Mouse (Mus musculus) intestine, embryonic 14.5 days (tissue): ENCODE measurements at regions not wholly inside any gene's neighbourhood (a gene's known extent, or its start where the extent isn't known, plus 50 kb on each side); places are given as distances from the start of the nearest gene placed in this dataset.

Experiments used
- ATAC-seq: fragments of 200-750 bp; cut with Nextera tagmentation; replicated peaks from 2 replicates; pipeline ENCODE4 v1.8.0; 2017; ENCODE audit warnings: low read depth, moderate number of reproducible peaks, moderate TSS enrichment, moderate library complexity; ENCODE audit not compliant: low FRiP score, low TSS enrichment
- DNase-seq: peaks from one replicate; pipeline ENCODE4 v3.0.0-alpha.2; 2018; ENCODE audit warnings: low spot score
- H3K27ac ChIP-seq: fragments of 300-500 bp; sonication (generic); 2 replicates; pipeline ENCODE4 v1.5.1; 2014; ENCODE audit warnings: low read depth, mild to moderate bottlenecking, control low read depth
- H3K27me3 ChIP-seq: fragments of 300-500 bp; sonication (generic); replicated peaks from 2 replicates; pipeline ENCODE4 v1.6.1; 2014; ENCODE audit warnings: low read length, control low read depth; ENCODE audit not compliant: control insufficient read depth, insufficient read depth
- H3K36me3 ChIP-seq: fragments of 300-500 bp; sonication (generic); 2 replicates; pipeline ENCODE4 v1.6.1; 2014; ENCODE audit warnings: low read length, control low read depth; ENCODE audit not compliant: control insufficient read depth, insufficient read depth
- H3K4me1 ChIP-seq: fragments of 300-500 bp; sonication (generic); replicated peaks from 2 replicates; pipeline ENCODE4 v1.6.1; 2014; ENCODE audit warnings: low read length, control low read depth, mixed read lengths; ENCODE audit not compliant: control insufficient read depth, insufficient read depth
- H3K4me2 ChIP-seq: fragments of 300-500 bp; sonication (generic); 2 replicates; pipeline ENCODE4 v1.6.1; 2014; ENCODE audit warnings: low read length
- H3K4me3 ChIP-seq: fragments of 300-500 bp; sonication (generic); 2 replicates; pipeline ENCODE4 v1.5.1; 2014; ENCODE audit warnings: low read depth, low read length, control low read depth, mixed read lengths
- H3K9ac ChIP-seq: fragments of 300-500 bp; sonication (generic); 2 replicates; pipeline ENCODE4 v1.6.1; 2014; ENCODE audit warnings: mild to moderate bottlenecking, low read length
- H3K9me3 ChIP-seq: fragments of 300-500 bp; sonication (generic); 2 replicates; pipeline ENCODE4 v1.6.1; 2016; ENCODE audit warnings: low read length, control low read depth; ENCODE audit not compliant: control insufficient read depth
- WGBS: fragments of 180-500 bp; shearing (Covaris S2); extraction: QIAGEN DNeasy Blood & Tissue Kit; methylation state at CpG from one replicate; pipeline ENCODE4 v1.1.7; 2014; 5-methylcytosine and 5-hydroxymethylcytosine counted together

GRCm38 (mm10) chr19:26234539-26234938 is 370.3 kb upstream of the Smarca2 start:
- Histone ChIP-seq H3K27me3 (no peaks in the 10 kb centered on the region), H3K36me3 (no peaks in the 10 kb centered on the region), H3K9ac (no peak overlapping the region), H3K9me3 (no peaks in the 10 kb centered on the region), H3K4me2 (no peak overlapping the region), H3K27ac (peak overlapping the region; percentile 84), H3K4me1 (no peaks in the 10 kb centered on the region), H3K4me3 (no peak overlapping the region)
- ATAC-seq (peak; percentile 72; the same call in 1 of the 2 replicates), DNase-seq (no peak)
- WGBS, result 33% methylated on average over 4 of the region's 4 CpGs

- Histone ChIP-seq H3K36me3 (no peaks in the 10 kb centered on the region), H3K9ac (no peak overlapping the region), H3K9me3 (no peaks in the 10 kb centered on the region), H3K4me2 (no peak overlapping the region), H3K4me3 (no peak overlapping the region), H3K4me1 (no peaks in the 10 kb centered on the region), H3K27me3 (no peaks in the 10 kb centered on the region), H3K27ac (no peak overlapping the region)
- DNase-seq (no peak), ATAC-seq (no peak)
- WGBS, result 60% methylated on average over 6 of the region's 6 CpGs
These were observed 360.8 kb upstream of the Smarca2 start for GRCm38 (mm10) chr19:26244067-26244466.

- ATAC-seq (no peak), DNase-seq (no peak)
- no peak overlapping the region for H3K4me3 ChIP-seq
- no peak overlapping the region for H3K4me2 ChIP-seq
- 78% methylated on average over 6 of the region's 6 CpGs for WGBS
- H3K9ac ChIP-seq, result no peak overlapping the region
- no peaks in the 10 kb centered on the region for H3K9me3 ChIP-seq
- H3K36me3 ChIP-seq, result no peaks in the 10 kb centered on the region
- H3K4me1 ChIP-seq, result no peaks in the 10 kb centered on the region
- no peaks in the 10 kb centered on the region for H3K27me3 ChIP-seq
- H3K27ac ChIP-seq, result no peak overlapping the region
These were observed 355.1 kb upstream of the Smarca2 start for GRCm38 (mm10) chr19:26249751-26250150.

GRCm38 (mm10) chr19:26258677-26259076 is 346.2 kb upstream of the Smarca2 start:
- ATAC-seq (no peak), DNase-seq (no peak)
- Histone ChIP-seq H3K27ac (no peak overlapping the region), H3K9ac (no peak overlapping the region), H3K4me2 (no peak overlapping the region), H3K27me3 (no peaks in the 10 kb centered on the region), H3K4me3 (no peak overlapping the region), H3K36me3 (no peaks in the 10 kb centered on the region), H3K4me1 (no peaks in the 10 kb centered on the region), H3K9me3 (no peaks in the 10 kb centered on the region)
- WGBS, result 46% methylated on average over 4 of the region's 4 CpGs

- Histone ChIP-seq H3K36me3 (no peaks in the 10 kb centered on the region), H3K27ac (no peak overlapping the region), H3K4me2 (no peak overlapping the region), H3K27me3 (no peaks in the 10 kb centered on the region), H3K4me1 (no peaks in the 10 kb centered on the region), H3K4me3 (no peak overlapping the region), H3K9ac (no peak overlapping the region), H3K9me3 (no peaks in the 10 kb centered on the region)
- DNase-seq (no peak), ATAC-seq (no peak)
- WGBS, result 91% methylated on average over 2 of the region's 2 CpGs
These were observed 343.3 kb upstream of the Smarca2 start for GRCm38 (mm10) chr19:26261530-26261929.

- no peak for ATAC-seq
- no peak for DNase-seq
- Histone ChIP-seq H3K9ac (no peak overlapping the region), H3K4me3 (no peak overlapping the region), H3K9me3 (no peaks in the 10 kb centered on the region), H3K27me3 (no peaks in the 10 kb centered on the region), H3K4me2 (no peak overlapping the region), H3K4me1 (no peaks in the 10 kb centered on the region), H3K36me3 (no peaks in the 10 kb centered on the region), H3K27ac (no peak overlapping the region)
- whole genome bisulfite sequencing, result 85% methylated on average over 6 of the region's 6 CpGs
These were observed 308.5 kb upstream of the Smarca2 start for GRCm38 (mm10) chr19:26296360-26296759.

GRCm38 (mm10) chr19:26308477-26309135 is 296.2 kb upstream of the Smarca2 start:
- H3K36me3 ChIP-seq, result no peaks in the 10 kb centered on the region
- H3K4me3 ChIP-seq, result no peak overlapping the region
- H3K27me3 ChIP-seq, result no peaks in the 10 kb centered on the region
- H3K9ac ChIP-seq, result no peak overlapping the region
- no peak for ATAC-seq
- 86% methylated on average over 1 of the region's 1 CpGs for WGBS
- no peak overlapping the region for H3K27ac ChIP-seq
- no peak overlapping the region for H3K4me2 ChIP-seq
- no peak for DNase-seq
- H3K4me1 ChIP-seq, result no peaks in the 10 kb centered on the region
- H3K9me3 ChIP-seq, result no peaks in the 10 kb centered on the region

- Histone ChIP-seq H3K9ac (no peak overlapping the region), H3K36me3 (no peaks in the 10 kb centered on the region), H3K9me3 (no peaks in the 10 kb centered on the region), H3K4me3 (no peak overlapping the region), H3K4me2 (no peak overlapping the region), H3K27ac (no peak overlapping the region), H3K4me1 (no peaks in the 10 kb centered on the region), H3K27me3 (no peaks in the 10 kb centered on the region)
- no peak for ATAC-seq
- 83% methylated on average over 2 of the region's 2 CpGs for WGBS
- DNase-seq, result no peak
These were observed 285.9 kb upstream of the Smarca2 start for GRCm38 (mm10) chr19:26318977-26319376.

- DNase-seq (no peak), ATAC-seq (no peak)
- no peak overlapping the region for H3K4me3 ChIP-seq
- H3K27ac ChIP-seq, result no peak overlapping the region
- no peaks in the 10 kb centered on the region for H3K27me3 ChIP-seq
- H3K4me1 ChIP-seq, result no peaks in the 10 kb centered on the region
- H3K4me2 ChIP-seq, result no peak overlapping the region
- no peak overlapping the region for H3K9ac ChIP-seq
- H3K9me3 ChIP-seq, result no peaks in the 10 kb centered on the region
- H3K36me3 ChIP-seq, result no peaks in the 10 kb centered on the region
- 75% methylated on average over 5 of the region's 5 CpGs for WGBS
These were observed 281.2 kb upstream of the Smarca2 start for GRCm38 (mm10) chr19:26323682-26324081.
